Mouse (Mus musculus): ENCODE measurements around the gene Iqcf4. TPM values are rescaled to one million over a fixed set of nuclear protein-coding genes. Genes with fewer than 3 reads are reported as not detected.
"Not testable (repeated sequence)": the region's sequence is repeated elsewhere in the genome, so short reads cannot be mapped to it uniquely, and the experiment has no call there.

Gene Iqcf4
- total RNA-seq (2021) = not detected
- long read RNA-seq, experiment 1 = 0 reads
- long read RNA-seq, experiment 2 = 0 reads

- intact Hi-C loops (cut with DNase I; ENCODE audit: low total_unique reads) = no loop called here
- DNase-seq = no peak
These were observed at the start of gene Iqcf4 for GRCm38 (mm10) chr9:106570896-106571295. TSS of gene Iqcf4 (minus strand) at chr9:106570996.

- no peak for DNase-seq
- intact Hi-C loops (cut with DNase I; ENCODE audit: low total_unique reads) = no loop called here
These were observed 46.7 kb upstream of the Iqcf4 start for GRCm38 (mm10) chr9:106617496-106617895.

GRCm38 (mm10) chr9:106616306-106616705, 45.5 kb upstream of the Iqcf4 start:
- intact Hi-C loops (cut with DNase I; ENCODE audit: low total_unique reads) = no loop called here
- DNase-seq = no peak

GRCm38 (mm10) chr9:106614616-106615015, 43.8 kb upstream of the Iqcf4 start:
- no peak for DNase-seq
- intact Hi-C loops (cut with DNase I; ENCODE audit: low total_unique reads) = no loop called here

- intact Hi-C loops (cut with DNase I; ENCODE audit: low total_unique reads) = no loop called here
- no peak for DNase-seq
These were observed 43.2 kb upstream of the Iqcf4 start for GRCm38 (mm10) chr9:106613951-106614350.

- no peak for DNase-seq
- intact Hi-C loops (cut with DNase I; ENCODE audit: low total_unique reads) = no loop called here
These were observed 39.9 kb upstream of the Iqcf4 start for GRCm38 (mm10) chr9:106610727-106611126.

GRCm38 (mm10) chr9:106600546-106600945, 29.8 kb upstream of the Iqcf4 start:
- DNase-seq = peak; percentile 9
- intact Hi-C loops (cut with DNase I; ENCODE audit: low total_unique reads) = no loop called here

GRCm38 (mm10) chr9:106598466-106598865, 27.7 kb upstream of the Iqcf4 start:
- DNase-seq = no peak
- intact Hi-C loops (cut with DNase I; ENCODE audit: low total_unique reads) = no loop called here

- intact Hi-C loops (cut with DNase I; ENCODE audit: low total_unique reads) = no loop called here
- no peak for DNase-seq
These were observed 25.0 kb upstream of the Iqcf4 start for GRCm38 (mm10) chr9:106595836-106596235.

- intact Hi-C loops (cut with DNase I; ENCODE audit: low total_unique reads); DNase-seq: not testable (repeated sequence)
These were observed 24.6 kb upstream of the Iqcf4 start for GRCm38 (mm10) chr9:106595402-106595801.

- intact Hi-C loops (cut with DNase I; ENCODE audit: low total_unique reads) = no loop called here
- no peak for DNase-seq
These were observed 21.4 kb upstream of the Iqcf4 start for GRCm38 (mm10) chr9:106592158-106592557.

GRCm38 (mm10) chr9:106582552-106582951, 11.8 kb upstream of the Iqcf4 start:
- intact Hi-C loops (cut with DNase I; ENCODE audit: low total_unique reads) = no loop called here
- DNase-seq = no peak

- intact Hi-C loops (cut with DNase I; ENCODE audit: low total_unique reads) = no loop called here
- DNase-seq = no peak
These were observed 9.2 kb upstream of the Iqcf4 start for GRCm38 (mm10) chr9:106580016-106580415.

- DNase-seq = no peak
- intact Hi-C loops (cut with DNase I; ENCODE audit: low total_unique reads) = no loop called here
These were observed 5.3 kb upstream of the Iqcf4 start for GRCm38 (mm10) chr9:106576112-106576511.

GRCm38 (mm10) chr9:106573366-106573765, 2.6 kb upstream of the Iqcf4 start:
- intact Hi-C loops (cut with DNase I; ENCODE audit: low total_unique reads) = no loop called here
- no peak for DNase-seq

GRCm38 (mm10) chr9:106572186-106572585, 1.4 kb upstream of the Iqcf4 start:
- DNase-seq = no peak
- intact Hi-C loops (cut with DNase I; ENCODE audit: low total_unique reads) = no loop called here

GRCm38 (mm10) chr9:106566437-106566836, 4.4 kb downstream of the Iqcf4 start:
- intact Hi-C loops (cut with DNase I; ENCODE audit: low total_unique reads) = no loop called here
- DNase-seq = no peak

- intact Hi-C loops (cut with DNase I; ENCODE audit: low total_unique reads) = no loop called here
- no peak for DNase-seq
These were observed 6.8 kb downstream of the Iqcf4 start for GRCm38 (mm10) chr9:106564025-106564424.

- intact Hi-C loops (cut with DNase I; ENCODE audit: low total_unique reads) = no loop called here
- peak; percentile 6 for DNase-seq
These were observed 8.5 kb downstream of the Iqcf4 start for GRCm38 (mm10) chr9:106562291-106562690.

GRCm38 (mm10) chr9:106561531-106561930, 9.3 kb downstream of the Iqcf4 start, which contains the start of gene Iqcf3:
TSS of gene Iqcf3 (minus strand) at chr9:106561631.
- intact Hi-C loops (cut with DNase I; ENCODE audit: low total_unique reads) = no loop called here
- no peak for DNase-seq

- DNase-seq = no peak
- intact Hi-C loops (cut with DNase I; ENCODE audit: low total_unique reads) = no loop called here
These were observed 35.8 kb downstream of the Iqcf4 start for GRCm38 (mm10) chr9:106534975-106535374.

GRCm38 (mm10) chr9:106534296-106534695, 36.5 kb downstream of the Iqcf4 start:
- intact Hi-C loops (cut with DNase I; ENCODE audit: low total_unique reads) = no loop called here
- no peak for DNase-seq
